Mouse (Mus musculus): Measurements from ENCODE around the gene Fam92b. TPM values are rescaled to one million over a fixed set of nuclear protein-coding genes. Genes with fewer than 3 reads are reported as not detected.

Gene Fam92b
- polyA plus RNA-seq (2014; fragmentation: Nextera tagmentation; extraction: Ambion mirVana), result 2.3 and 2.4 TPM in 2 replicates

- peaks cover 27% of the 10 kb centered on the region for H3K4me1 ChIP-seq (ENCODE audit: control insufficient read depth, insufficient read depth, low read length)
Measured at GRCm38 (mm10) chr8:120177318-120178123, at the start of gene Fam92b. TSS of gene Fam92b (minus strand) at chr8:120177466.

GRCm38 (mm10) chr8:120225421-120226151 lies 48.3 kb upstream of the Fam92b start:
- 22% methylated on average over 10 of the region's 10 CpGs for WGBS
- peak overlapping the region; percentile 30; the same call in 1 of the 2 replicates for H3K9ac ChIP-seq (ENCODE audit: low read length)
- H3K4me2 ChIP-seq (ENCODE audit: low read length), result no peak overlapping the region
- no peaks in the 10 kb centered on the region for H3K9me3 ChIP-seq (replicated peaks; ENCODE audit: control insufficient read depth, low read length)
- no peak overlapping the region for H3K27ac ChIP-seq (ENCODE audit: low read depth, low read length)
- ATAC-seq (no peak), DNase-seq (ENCODE audit: low spot score) (no peak)
- H3K4me1 ChIP-seq (ENCODE audit: control insufficient read depth, insufficient read depth, low read length), result peaks cover 15% of the 10 kb centered on the region
- no peaks in the 10 kb centered on the region for H3K36me3 ChIP-seq (ENCODE audit: control insufficient read depth, insufficient read depth, low read length)
- peaks cover 14% of the 10 kb centered on the region for H3K27me3 ChIP-seq (replicated peaks; ENCODE audit: control insufficient read depth, insufficient read depth, low read length)
- no peak overlapping the region for H3K4me3 ChIP-seq (ENCODE audit: low read depth, low read length)

More at GRCm38 (mm10) chr8:120177318-120178123, at the start of gene Fam92b:
- Histone ChIP-seq H3K9me3 (replicated peaks; ENCODE audit: control insufficient read depth, low read length) (no peaks in the 10 kb centered on the region), H3K9ac (ENCODE audit: low read length) (peak within 1 kb of the TSS; percentile 25; the same call in 1 of the 2 replicates), H3K27ac (ENCODE audit: low read depth, low read length) (peak within 1 kb of the TSS; percentile 81), H3K4me2 (ENCODE audit: low read length) (peak within 1 kb of the TSS; percentile 49), H3K36me3 (ENCODE audit: control insufficient read depth, insufficient read depth, low read length) (no peaks in the 10 kb centered on the region), H3K27me3 (replicated peaks; ENCODE audit: control insufficient read depth, insufficient read depth, low read length) (no peaks in the 10 kb centered on the region), H3K4me3 (ENCODE audit: low read depth, low read length) (no peak within 1 kb of the TSS)
- peak; percentile 84 for ATAC-seq
- peak; percentile 96 for DNase-seq (ENCODE audit: low spot score)
- under 1% methylated on average over 18 of the region's 26 CpGs for WGBS

- Histone ChIP-seq H3K4me2 (ENCODE audit: low read length) (no peak overlapping the region), H3K9me3 (replicated peaks; ENCODE audit: control insufficient read depth, low read length) (no peaks in the 10 kb centered on the region), H3K4me1 (ENCODE audit: control insufficient read depth, insufficient read depth, low read length) (peaks cover 13% of the 10 kb centered on the region), H3K9ac (ENCODE audit: low read length) (peak overlapping the region; percentile 30; the same call in 1 of the 2 replicates), H3K27me3 (replicated peaks; ENCODE audit: control insufficient read depth, insufficient read depth, low read length) (peaks cover 7% of the 10 kb centered on the region), H3K4me3 (ENCODE audit: low read depth, low read length) (no peak overlapping the region), H3K27ac (ENCODE audit: low read depth, low read length) (no peak overlapping the region), H3K36me3 (ENCODE audit: control insufficient read depth, insufficient read depth, low read length) (no peaks in the 10 kb centered on the region)
- ATAC-seq (no peak), DNase-seq (ENCODE audit: low spot score) (no peak)
- WGBS, result 47% methylated on average over 11 of the region's 11 CpGs
Measured at GRCm38 (mm10) chr8:120224521-120225420, 47.5 kb upstream of the Fam92b start.

- Histone ChIP-seq H3K9ac (ENCODE audit: low read length) (no peak overlapping the region), H3K36me3 (ENCODE audit: control insufficient read depth, insufficient read depth, low read length) (no peaks in the 10 kb centered on the region), H3K27ac (ENCODE audit: low read depth, low read length) (no peak overlapping the region), H3K27me3 (replicated peaks; ENCODE audit: control insufficient read depth, insufficient read depth, low read length) (no peaks in the 10 kb centered on the region), H3K4me1 (ENCODE audit: control insufficient read depth, insufficient read depth, low read length) (peaks cover 4% of the 10 kb centered on the region), H3K4me2 (ENCODE audit: low read length) (no peak overlapping the region), H3K4me3 (ENCODE audit: low read depth, low read length) (no peak overlapping the region), H3K9me3 (replicated peaks; ENCODE audit: control insufficient read depth, low read length) (no peaks in the 10 kb centered on the region)
- no peak for DNase-seq (ENCODE audit: low spot score)
- WGBS, result 72% methylated on average over 11 of the region's 11 CpGs
- ATAC-seq, result no peak
Measured at GRCm38 (mm10) chr8:120222548-120222947, 45.3 kb upstream of the Fam92b start.

GRCm38 (mm10) chr8:120216855-120217830 lies 39.9 kb upstream of the Fam92b start:
- DNase-seq (ENCODE audit: low spot score), result peak; percentile 88
- ATAC-seq, result peak; percentile 96
- H3K4me3 ChIP-seq (ENCODE audit: low read depth, low read length), result no peak overlapping the region
- H3K4me1 ChIP-seq (ENCODE audit: control insufficient read depth, insufficient read depth, low read length), result 0 out of 2 replicates have a peak, but pooled peaks cover 4% of the 10 kb centered on the region
- no peaks in the 10 kb centered on the region for H3K27me3 ChIP-seq (replicated peaks; ENCODE audit: control insufficient read depth, insufficient read depth, low read length)
- H3K4me2 ChIP-seq (ENCODE audit: low read length), result no peak overlapping the region
- H3K9ac ChIP-seq (ENCODE audit: low read length), result no peak overlapping the region
- no peak overlapping the region for H3K27ac ChIP-seq (ENCODE audit: low read depth, low read length)
- 16% methylated on average over 13 of the region's 13 CpGs for WGBS
- H3K9me3 ChIP-seq (replicated peaks; ENCODE audit: control insufficient read depth, low read length), result no peaks in the 10 kb centered on the region
- H3K36me3 ChIP-seq (ENCODE audit: control insufficient read depth, insufficient read depth, low read length), result no peaks in the 10 kb centered on the region

GRCm38 (mm10) chr8:120215416-120216141 lies 38.3 kb upstream of the Fam92b start:
- no peaks in the 10 kb centered on the region for H3K27me3 ChIP-seq (replicated peaks; ENCODE audit: control insufficient read depth, insufficient read depth, low read length)
- WGBS, result 52% methylated on average over 7 of the region's 7 CpGs
- no peaks in the 10 kb centered on the region for H3K9me3 ChIP-seq (replicated peaks; ENCODE audit: control insufficient read depth, low read length)
- no peak overlapping the region for H3K9ac ChIP-seq (ENCODE audit: low read length)
- no peaks in the 10 kb centered on the region for H3K36me3 ChIP-seq (ENCODE audit: control insufficient read depth, insufficient read depth, low read length)
- no peak overlapping the region for H3K4me2 ChIP-seq (ENCODE audit: low read length)
- H3K27ac ChIP-seq (ENCODE audit: low read depth, low read length), result no peak overlapping the region
- no peak for ATAC-seq
- DNase-seq (ENCODE audit: low spot score), result no peak
- no peak overlapping the region for H3K4me3 ChIP-seq (ENCODE audit: low read depth, low read length)
- H3K4me1 ChIP-seq (ENCODE audit: control insufficient read depth, insufficient read depth, low read length), result 0 out of 2 replicates have a peak, but pooled peaks cover 4% of the 10 kb centered on the region

GRCm38 (mm10) chr8:120213939-120214338 lies 36.7 kb upstream of the Fam92b start:
- WGBS, result 59% methylated on average over 5 of the region's 5 CpGs

More at GRCm38 (mm10) chr8:120213939-120214338, 36.7 kb upstream of the Fam92b start:
- Histone ChIP-seq H3K9ac (ENCODE audit: low read length) (no peak overlapping the region), H3K4me2 (ENCODE audit: low read length) (no peak overlapping the region), H3K4me3 (ENCODE audit: low read depth, low read length) (no peak overlapping the region), H3K36me3 (ENCODE audit: control insufficient read depth, insufficient read depth, low read length) (no peaks in the 10 kb centered on the region), H3K27me3 (replicated peaks; ENCODE audit: control insufficient read depth, insufficient read depth, low read length) (no peaks in the 10 kb centered on the region), H3K9me3 (replicated peaks; ENCODE audit: control insufficient read depth, low read length) (no peaks in the 10 kb centered on the region), H3K4me1 (ENCODE audit: control insufficient read depth, insufficient read depth, low read length) (0 out of 2 replicates have a peak, but pooled peaks cover 4% of the 10 kb centered on the region), H3K27ac (ENCODE audit: low read depth, low read length) (no peak overlapping the region)
- DNase-seq (ENCODE audit: low spot score) (peak; percentile 65), ATAC-seq (no peak)

Measured in forebrain, embryonic 14.5 days (tissue).